Mouse (Mus musculus) cerebellum, adult 2 months (tissue): ENCODE results near the gene Capn11.

Experiments used
- CTCF ChIP-seq: fragments of 200-500 bp; IDR thresholded peaks from 2 replicates; pipeline ENCODE4 v1.5.1; 2011; ENCODE audit warnings: low read depth, mild to moderate bottlenecking, control low read depth, low read length, moderate library complexity, borderline replicate concordance; ENCODE audit not compliant: insufficient read depth
- POLR2A ChIP-seq: fragments of 200-500 bp; IDR thresholded peaks from 2 replicates; pipeline ENCODE4 v1.6.1; 2011; ENCODE audit warnings: low read length, control low read depth, borderline replicate concordance; ENCODE audit not compliant: insufficient read depth

- TF ChIP-seq CTCF (peak; percentile 40; the same call in 1 of the 2 replicates), POLR2A (no peak)
Observed at GRCm38 (mm10) chr17:45586449-45586837, 72.7 kb downstream of the Capn11 start.
